Comparison of ENCODE assay signal across 8 mouse cellular contexts in the genomic region with DNA sequence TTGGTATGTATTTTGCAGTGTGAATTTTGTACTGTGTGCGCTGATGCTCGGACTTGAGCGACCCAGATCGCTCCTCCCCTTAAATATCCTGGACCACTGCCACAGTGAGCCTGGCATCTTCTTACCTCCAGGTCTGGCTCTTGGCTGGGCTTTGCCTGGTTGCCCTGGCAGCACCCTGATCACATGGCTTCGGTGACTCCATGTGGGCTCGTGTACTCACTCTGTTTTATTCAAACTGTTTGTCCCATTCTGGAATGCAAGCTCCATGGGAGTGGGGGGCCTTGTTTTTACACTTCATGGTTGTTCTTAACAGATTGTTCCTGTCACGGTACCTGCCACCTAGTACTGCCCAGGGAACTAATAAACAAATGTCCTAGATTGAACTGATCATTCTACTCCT. TPM values are rescaled to one million over a fixed set of nuclear protein-coding genes. Genes with fewer than 3 reads are reported as not detected.
DNase-seq lines count a peak whose midpoint lies in the region; TF ChIP-seq lines count a peak whose summit lies in the region.

No protein-coding gene starts in this region.

- 77% methylated on average over 7 of the region's 7 CpGs for WGBS in heart, embryonic 10.5 days
- WGBS in cerebellum, adult 2 months: 25% methylated on average over 7 of the region's 7 CpGs
- WGBS in lung, adult 2 months: 52% methylated on average over 7 of the region's 7 CpGs

- no peak for TF ChIP-seq CTCF in MEL (IDR thresholded peaks at IDR 0.05 in 2 of 3, conservative IDR thresholded peaks at IDR 0.05 in 1 of 3; ENCODE audit: control insufficient read depth in 1 of 3, insufficient read depth in 1 of 3, low read depth in 2 of 3, low read length in 3 of 3, poor library complexity in 1 of 3, severe bottlenecking in 1 of 3)
- no peak for TF ChIP-seq CTCF in cerebellum, adult 2 months (IDR thresholded peaks at IDR 0.05; ENCODE audit: borderline replicate concordance, insufficient read depth, low read depth, low read length)
- TF ChIP-seq CTCF in lung, adult 2 months (IDR thresholded peaks at IDR 0.05; ENCODE audit: insufficient read depth, low read length): no peak

- no peak overlapping the region for H3K4me3 ChIP-seq in heart, embryonic 10.5 days
- no peak overlapping the region for H3K4me3 ChIP-seq in MEL (ENCODE audit: control insufficient read depth in 1 of 2, insufficient read depth in 1 of 2, low read depth in 2 of 2, low read length in 2 of 2)
- H3K4me3 ChIP-seq in cerebellum, adult 2 months (replicated peaks; ENCODE audit: insufficient read depth, low read depth, low read length): no peak overlapping the region
- H3K4me3 ChIP-seq in lung, adult 2 months (replicated peaks; ENCODE audit: extremely low read depth, low read depth, low read length): no peak overlapping the region

- no peak for TF ChIP-seq POLR2A in MEL (IDR thresholded peaks at IDR 0.05; ENCODE audit: control insufficient read depth in 1 of 2, insufficient read depth in 1 of 2, low read depth in 1 of 2, low read length in 2 of 2, poor library complexity in 1 of 2)
- TF ChIP-seq POLR2A in cerebellum, adult 2 months (IDR thresholded peaks at IDR 0.05; ENCODE audit: borderline replicate concordance, insufficient read depth, low read length): no peak
- no peak for TF ChIP-seq POLR2A in lung, adult 2 months (IDR thresholded peaks at IDR 0.05; ENCODE audit: borderline replicate concordance, extremely low read depth, low read depth, low read length)

- TF ChIP-seq EP300 in MEL (IDR thresholded peaks at IDR 0.05; ENCODE audit: low read depth in 1 of 2, low read length in 2 of 2): no peak

- peak; percentile 67 for DNase-seq in heart, adult 8-10 months (ENCODE audit: low spot score)
- no peak for DNase-seq in heart, embryonic 10.5 days (ENCODE audit: low spot score)
- DNase-seq in MEL (ENCODE audit: low read depth, low spot score): no peak
- DNase-seq in cerebellum, adult 2 months: peak; percentile 44 to 57
- DNase-seq in kidney, adult 9 months: peak; percentile 92
- DNase-seq in thymus, postnatal 0 days (ENCODE audit: low spot score): no peak
- DNase-seq in spleen, postnatal 14 days (ENCODE audit: low spot score in 2 of 2): no peak
- no peak for DNase-seq in lung, adult 2 months

- H3K4me1 ChIP-seq in heart, embryonic 10.5 days: peaks cover 34% of the 10 kb centered on the region
- peaks cover 24 to 47% of the 10 kb centered on the region in 2 experiments for H3K4me1 ChIP-seq in MEL (ENCODE audit: control insufficient read depth in 1 of 2, insufficient read depth in 2 of 2, low read length in 2 of 2)
- H3K4me1 ChIP-seq in cerebellum, adult 2 months (ENCODE audit: control insufficient read depth, insufficient read depth, low read length): peaks cover 11% of the 10 kb centered on the region
- H3K4me1 ChIP-seq in lung, adult 2 months (ENCODE audit: control insufficient read depth, insufficient read depth, low read length): peaks cover 9% of the 10 kb centered on the region

- H3K9ac ChIP-seq in MEL (ENCODE audit: control insufficient read depth, low read depth, low read length, poor library complexity, severe bottlenecking): no peak overlapping the region

- no peaks in the 10 kb centered on the region for H3K9me3 ChIP-seq in heart, embryonic 10.5 days
- no peaks in the 10 kb centered on the region for H3K9me3 ChIP-seq in MEL (replicated peaks; ENCODE audit: insufficient read depth, low read length)

- H3K27me3 ChIP-seq in heart, embryonic 10.5 days (ENCODE audit: insufficient read depth, poor library complexity, severe bottlenecking): peaks cover 23% of the 10 kb centered on the region
- no peaks in the 10 kb centered on the region for H3K27me3 ChIP-seq in MEL (ENCODE audit: control insufficient read depth in 1 of 2, insufficient read depth in 2 of 2, low read length in 2 of 2)
- no peaks in the 10 kb centered on the region for H3K27me3 ChIP-seq in cerebellum, adult 2 months (ENCODE audit: control insufficient read depth, insufficient read depth, low read length)

- TF ChIP-seq RAD21 in MEL (IDR thresholded peaks at IDR 0.05; ENCODE audit: low read depth, low read length): no peak

- H3K27ac ChIP-seq in heart, embryonic 10.5 days: no peak overlapping the region
- H3K27ac ChIP-seq in MEL (ENCODE audit: control insufficient read depth, low read depth, low read length): no peak overlapping the region
- no peak overlapping the region for H3K27ac ChIP-seq in cerebellum, adult 2 months (ENCODE audit: insufficient read depth, low read length)

- H3K36me3 ChIP-seq in heart, embryonic 10.5 days: no peaks in the 10 kb centered on the region
- H3K36me3 ChIP-seq in MEL (ENCODE audit: control insufficient read depth in 1 of 2, insufficient read depth in 2 of 2, low read length in 2 of 2): peaks cover 0 to 48% of the 10 kb centered on the region in 2 experiments; a peak in 3 of 4 replicates

- H3K79me2 ChIP-seq in MEL (ENCODE audit: control insufficient read depth, insufficient read depth, low read length, poor library complexity): peaks cover 52% of the 10 kb centered on the region

TF ChIP-seq in MEL, 35 proteins besides CTCF, POLR2A, EP300 and RAD21:
- TF ChIP-seq ETS1 (IDR thresholded peaks at IDR 0.05; ENCODE audit: low read depth, low read length) (no peak), USF1 (IDR thresholded peaks at IDR 0.05; ENCODE audit: low read depth, low read length) (peak; percentile 17; the same call in 1 of the 2 replicates), TCF12 (IDR thresholded peaks at IDR 0.05; ENCODE audit: low read depth, low read length) (no peak), TBP (IDR thresholded peaks at IDR 0.05; ENCODE audit: low read depth, low read length) (no peak)
TF ChIP-seq in MEL: peak in this region for 1.

RNA-seq across cellular contexts. Expression of a gene that starts 1.3 kb away (rescaled TPM):
- 10 to 100 TPM; 19.9 to 28.9 (median 23.1) TPM for total RNA-seq in heart, adult 8-10 months (2022)
- polyA plus RNA-seq in heart, embryonic 10.5 days (2016; fragmentation: Nextera tagmentation; extraction: Ambion mirVana): 9.0 and 15.5 TPM in 2 replicates
- 20.6 and 21.4 TPM in 2 replicates for total RNA-seq in MEL (2012; rRNA removed)
- polyA plus RNA-seq in MEL (2012; ENCODE audit: insufficient read depth in 1 of 2, insufficient read length in 2 of 2, low read depth in 1 of 2, low replicate concordance in 2 of 2, missing spikeins in 1 of 2): 100 to 1,000 TPM in 1 of 2 experiments, 10 to 100 TPM in 1; 24.8 to 103 TPM
- 73.4 and 77.0 TPM in 2 replicates for polyA plus RNA-seq in cerebellum, adult 2 months (2012; rRNA removed)
- 7.4 and 7.8 TPM in 2 replicates for polyA plus RNA-seq in thymus, postnatal 0 days (2015; fragmentation: Nextera tagmentation; extraction: Ambion mirVana)
- 9.5 and 12.7 TPM in 2 replicates for polyA plus RNA-seq in lung, adult 2 months (2012; rRNA removed)

RNA-seq across cellular contexts. Expression of a gene that starts 37.5 kb away (rescaled TPM):
- total RNA-seq in heart, adult 8-10 months (2022): 10 to 100 TPM; 92.2 to 93.9 (median 93.1) TPM
- 43.1 and 54.0 TPM in 2 replicates for polyA plus RNA-seq in heart, embryonic 10.5 days (2016; fragmentation: Nextera tagmentation; extraction: Ambion mirVana)
- 28.3 and 31.5 TPM in 2 replicates for total RNA-seq in MEL (2012; rRNA removed)
- polyA plus RNA-seq in MEL (2012; ENCODE audit: insufficient read depth in 1 of 2, insufficient read length in 2 of 2, low read depth in 1 of 2, low replicate concordance in 2 of 2, missing spikeins in 1 of 2): 10 to 100 TPM in 1 of 2 experiments, not detected in 1; 60.6 TPM
- polyA plus RNA-seq in cerebellum, adult 2 months (2012; rRNA removed): 146 and 171 TPM in 2 replicates
- 11.5 and 11.7 TPM in 2 replicates for polyA plus RNA-seq in thymus, postnatal 0 days (2015; fragmentation: Nextera tagmentation; extraction: Ambion mirVana)
- 34.0 TPM in 2 replicates for polyA plus RNA-seq in lung, adult 2 months (2012; rRNA removed)

Comparison
In these comparisons a context has a peak if more than half of its experiments do, and no peak if none do; other contexts are left out.
1. DNase-seq: peak in heart, adult 8-10 months (single experiment), cerebellum, adult 2 months (2 of 2) and kidney, adult 9 months (single experiment); none in heart, embryonic 10.5 days (single experiment), MEL (single experiment), thymus, postnatal 0 days (single experiment), spleen, postnatal 14 days (0 of 2) and lung, adult 2 months (single experiment).